Mouse (Mus musculus) adrenal gland, postnatal 36 days (tissue): ENCODE measurements around the gene Sdhaf3. TPM values are rescaled to one million over a fixed set of nuclear protein-coding genes. Genes with fewer than 3 reads are reported as not detected.

Source experiments
- DNase-seq, 2 experiments: peaks; one replicate each; pipeline ENCODE4 v3.0.0; 2021; ENCODE audit warnings: mixed read lengths in 1 of 2
- total RNA-seq, 2 experiments: library from RNA; stranded (reverse); gene quantifications; 2 replicates each; pipeline ENCODE4 v1.2.3; 2021

The Sdhaf3 gene
- total RNA-seq, 2 experiments from 2014 or later: 4.5 to 6.2 TPM

GRCm38 (mm10) chr6:7068782-7069181 lies 113.0 kb downstream of the Sdhaf3 start:
- no peak for DNase-seq

GRCm38 (mm10) chr6:7069463-7069862 lies 113.7 kb downstream of the Sdhaf3 start:
- DNase-seq: no peak

GRCm38 (mm10) chr6:7082054-7082453 lies 126.2 kb downstream of the Sdhaf3 start:
- DNase-seq: no peak

GRCm38 (mm10) chr6:7082467-7083259 lies 126.9 kb downstream of the Sdhaf3 start:
- DNase-seq: no peak

- DNase-seq: no peak
Observed at GRCm38 (mm10) chr6:7083661-7084060, 127.9 kb downstream of the Sdhaf3 start.

- no peak for DNase-seq
Observed at GRCm38 (mm10) chr6:7084370-7084769, 128.6 kb downstream of the Sdhaf3 start.

GRCm38 (mm10) chr6:7085506-7085905 lies 129.7 kb downstream of the Sdhaf3 start:
- DNase-seq: no peak

GRCm38 (mm10) chr6:7092094-7092493 lies 136.3 kb downstream of the Sdhaf3 start:
- no peak for DNase-seq

Other genes starting within 250 kb of the Sdhaf3 start
- not detected for gene Dlx6, start 92.7 kb upstream of the Sdhaf3 start, total RNA-seq
- gene Dlx5, start 73.9 kb upstream of the Sdhaf3 start, total RNA-seq: under 1 TPM in 1 of 2 experiments, not detected in 1; 0.53 TPM